Mouse (Mus musculus) ovary, adult 18-20 months (tissue): ENCODE data around the gene Rimbp3.
A peak's percentile ranks its signal among the peaks of the same experiment; 100 is the strongest.
"Not testable (repeated sequence)": the region's sequence is repeated elsewhere in the genome, so short reads cannot be mapped to it uniquely, and the experiment has no call there.

Experiments used
- DNase-seq: peaks from one replicate; pipeline ENCODE4 v3.0.0; 2022; ENCODE audit warnings: low spot score, mixed read lengths

Rimbp3 gene

DNA sequence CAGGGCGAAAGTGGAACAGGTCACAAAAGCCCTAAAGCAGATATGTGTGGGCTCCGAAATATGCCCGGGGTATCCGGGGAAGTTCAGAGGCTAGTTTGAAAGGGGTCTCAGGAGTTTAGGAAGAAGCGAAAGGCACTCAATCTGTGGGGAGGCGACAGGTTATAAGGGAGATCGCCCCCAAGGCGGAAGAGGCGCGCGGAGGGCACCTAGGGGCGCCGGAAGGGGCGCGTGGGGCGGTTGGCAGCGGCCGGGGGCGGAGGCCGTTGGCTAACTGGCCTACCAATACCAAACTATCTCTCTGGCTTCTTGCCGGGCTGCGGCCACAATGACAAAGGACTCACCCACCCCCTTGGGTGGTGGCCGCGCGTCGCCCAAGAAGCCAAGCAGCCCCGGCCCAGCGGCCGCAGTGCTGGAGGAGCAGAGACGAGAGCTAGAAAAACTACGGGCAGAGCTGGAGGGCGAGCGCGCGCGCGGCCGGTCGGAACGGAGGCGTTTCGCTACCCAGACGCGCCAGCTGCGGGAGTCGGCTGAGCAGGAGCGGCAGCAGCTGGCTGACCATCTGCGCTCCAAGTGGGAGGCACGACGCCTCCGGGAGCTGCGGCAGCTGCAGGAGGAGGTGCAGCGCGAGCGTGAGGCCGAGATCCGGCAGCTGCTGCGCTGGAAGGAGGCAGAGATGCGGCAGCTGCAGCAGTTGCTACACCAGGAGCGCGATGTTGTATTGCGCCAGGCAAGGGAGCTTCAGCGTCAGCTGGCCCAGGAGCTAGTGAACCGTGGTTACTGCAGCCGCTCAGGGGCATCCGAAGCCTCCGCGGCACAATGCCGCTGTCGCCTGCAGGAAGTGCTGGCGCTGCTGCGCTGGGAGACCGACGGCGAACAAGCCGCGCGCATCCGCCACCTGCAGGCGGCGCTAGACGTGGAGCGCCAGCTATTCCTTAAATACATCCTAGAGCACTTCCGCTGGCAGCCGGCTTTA lies at the start of gene Rimbp3:
Gene Rimbp3, plus strand, starts transcription at position 215 of the 973 bp plus-strand sequence.
- peak; percentile 56 for DNase-seq

DNA sequence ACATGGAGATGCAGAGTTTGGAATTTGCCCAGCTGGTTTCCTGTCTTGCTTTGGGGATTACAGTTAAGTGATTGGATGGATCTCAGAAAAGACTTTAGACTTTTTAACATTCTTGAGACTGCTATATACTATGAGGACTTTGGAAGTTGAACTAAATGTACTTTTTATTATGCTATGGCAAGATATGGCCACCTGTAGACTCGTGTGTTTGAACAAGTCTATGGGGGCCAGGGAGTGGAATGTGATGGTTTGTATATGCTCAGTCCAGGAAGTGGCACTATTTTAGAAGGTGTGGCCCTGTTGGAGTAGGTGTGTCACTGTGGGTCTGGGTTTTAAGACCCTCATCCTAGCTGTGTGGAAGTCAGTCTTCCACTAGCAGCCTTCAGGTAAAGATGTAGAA lies 42.9 kb upstream of the Rimbp3 start:
- DNase-seq = not testable (repeated sequence)

DNA sequence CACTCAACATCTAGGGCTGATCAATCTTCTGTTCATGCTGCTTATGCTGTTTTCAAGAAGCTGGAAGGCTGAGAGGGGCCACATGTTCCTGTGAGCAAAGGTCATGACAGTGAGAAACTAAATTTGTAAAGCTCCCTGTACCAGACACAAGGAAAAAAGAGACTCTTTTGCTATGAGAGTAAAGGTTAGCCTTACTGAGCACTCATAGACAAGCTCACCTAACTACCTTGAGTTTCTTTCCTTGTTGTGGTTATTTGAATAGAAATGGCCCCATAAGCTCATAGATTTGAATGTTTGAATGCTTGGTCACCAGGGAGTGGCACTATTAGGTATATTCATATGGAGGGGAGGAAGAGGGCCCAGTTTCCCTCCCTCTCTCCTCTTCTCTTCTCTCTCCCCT lies 41.2 kb upstream of the Rimbp3 start:
- no peak for DNase-seq

DNA sequence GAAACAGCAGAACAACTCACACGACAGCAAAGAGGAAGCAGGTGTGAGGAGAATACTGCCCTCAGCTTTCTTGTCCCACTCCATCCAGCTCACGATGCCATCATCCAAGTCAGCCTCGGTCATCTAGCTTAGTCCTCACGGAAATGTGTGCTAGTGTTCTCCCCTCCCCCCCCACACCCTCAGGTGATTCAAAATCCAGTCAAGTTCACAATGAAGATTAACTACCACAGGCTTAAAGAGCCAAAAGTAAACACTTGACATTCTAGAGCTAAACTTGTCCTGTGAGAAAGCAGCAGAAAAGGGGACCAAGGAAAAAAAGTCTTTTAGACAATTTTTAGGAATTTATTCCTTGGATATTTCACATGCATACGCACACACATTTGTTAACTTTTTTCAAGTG lies 40.4 kb upstream of the Rimbp3 start:
- DNase-seq = no peak

DNA sequence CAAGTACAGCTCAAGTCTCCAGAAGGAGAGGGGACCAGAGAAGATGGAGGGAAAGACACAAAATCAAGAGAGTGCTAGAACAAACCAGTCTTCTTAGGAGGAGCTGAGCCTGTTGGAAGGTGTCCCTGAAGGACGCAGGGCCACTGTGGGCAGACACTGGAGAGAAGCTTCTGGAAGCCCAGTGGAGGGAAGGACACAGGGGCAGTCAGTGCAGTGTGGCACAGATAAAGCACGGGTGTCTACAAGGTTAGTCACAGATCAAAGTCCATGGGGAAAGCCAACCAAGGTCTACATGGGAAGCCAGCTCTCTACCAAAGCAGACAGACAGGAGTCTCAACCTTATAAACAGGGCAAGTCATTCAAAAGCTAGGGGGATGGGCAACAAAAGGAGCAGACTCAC lies 32.6 kb upstream of the Rimbp3 start:
- DNase-seq = no peak

DNA sequence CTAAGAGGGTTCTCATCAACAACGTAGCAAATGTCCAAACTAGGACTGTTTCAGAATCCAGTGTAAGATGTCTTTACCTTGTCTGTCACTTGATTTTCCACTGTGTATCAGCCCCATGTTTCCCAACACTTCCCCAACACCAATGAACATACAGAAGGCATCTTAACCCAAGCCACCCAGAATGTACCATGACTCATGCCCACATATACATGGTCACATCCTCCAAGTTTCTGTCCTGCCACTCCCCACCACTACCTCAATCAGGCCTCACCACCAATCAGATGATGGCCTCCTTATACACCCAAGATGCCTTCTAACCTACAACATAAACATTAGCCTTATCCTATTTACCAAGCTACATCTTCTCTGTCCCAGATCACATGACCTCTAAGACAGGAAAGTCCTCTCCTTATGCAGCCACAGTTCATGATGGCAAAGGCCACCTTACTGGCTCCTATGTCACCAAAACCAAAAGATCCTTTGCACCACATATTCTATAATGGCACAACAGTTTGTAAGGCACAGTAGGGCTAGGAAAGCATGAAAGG lies 30.7 kb upstream of the Rimbp3 start:
- no peak for DNase-seq

DNA sequence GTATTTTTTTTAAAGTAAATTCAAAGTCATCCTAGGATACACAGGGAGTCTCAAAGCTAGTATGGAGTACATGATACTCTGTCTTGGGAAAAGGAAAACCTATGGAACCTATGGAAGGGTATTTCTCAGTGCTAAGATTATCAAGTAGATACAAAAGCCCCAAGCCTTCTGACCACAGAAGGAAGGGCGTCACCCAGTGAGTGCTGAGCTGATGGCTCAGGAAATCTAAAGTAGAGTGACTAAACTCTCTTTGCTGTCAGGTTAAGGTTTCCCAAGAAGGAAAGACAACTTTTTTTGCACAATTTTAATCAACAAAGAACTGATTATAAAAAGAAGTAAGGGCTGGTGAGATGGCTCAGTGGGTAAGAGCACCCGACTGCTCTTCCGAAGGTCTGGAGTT lies 28.7 kb upstream of the Rimbp3 start:
- DNase-seq = no peak

DNA sequence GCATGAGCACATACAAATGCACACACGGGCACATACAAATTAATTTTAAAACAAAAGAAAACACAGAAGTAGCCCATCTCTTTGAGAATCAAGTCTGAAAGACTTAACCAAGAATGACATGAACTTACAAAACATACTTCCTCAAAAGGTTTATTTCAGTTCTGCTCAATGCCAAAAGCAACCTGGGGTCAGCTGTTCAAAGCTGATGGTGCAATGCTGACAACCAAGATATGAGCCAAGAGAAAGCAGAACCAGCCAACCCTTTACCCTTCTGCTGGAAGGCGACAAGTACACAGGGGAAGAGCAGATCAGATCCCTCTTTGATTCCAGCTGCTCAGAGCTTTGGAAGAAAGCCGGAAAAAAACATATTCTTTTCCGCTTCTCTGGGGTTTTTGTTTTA lies 27.0 kb upstream of the Rimbp3 start:
- no peak for DNase-seq

- DNase-seq = no peak
Observed at GRCm38 (mm10) chr16:17182136-17182535, 26.3 kb upstream of the Rimbp3 start.

DNA sequence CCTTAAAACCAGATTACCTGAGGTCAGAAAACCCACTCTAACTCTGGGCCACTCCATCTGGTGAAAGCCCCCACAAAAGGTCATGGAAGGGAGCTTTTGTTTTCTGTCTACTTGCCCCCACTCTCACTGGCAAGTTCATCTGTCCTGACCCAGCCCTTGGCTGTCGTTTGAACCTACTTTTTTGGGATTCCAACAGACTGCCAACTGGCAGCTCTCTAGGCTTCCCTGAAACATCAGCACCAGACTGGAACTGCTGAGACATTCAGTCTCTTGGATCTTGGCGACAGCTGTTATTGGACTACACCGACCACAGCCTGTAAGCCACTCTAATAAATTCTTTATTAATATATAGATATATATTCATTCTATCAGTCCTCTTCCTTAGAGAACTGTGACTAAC lies 25.4 kb upstream of the Rimbp3 start:
- no peak for DNase-seq

DNA sequence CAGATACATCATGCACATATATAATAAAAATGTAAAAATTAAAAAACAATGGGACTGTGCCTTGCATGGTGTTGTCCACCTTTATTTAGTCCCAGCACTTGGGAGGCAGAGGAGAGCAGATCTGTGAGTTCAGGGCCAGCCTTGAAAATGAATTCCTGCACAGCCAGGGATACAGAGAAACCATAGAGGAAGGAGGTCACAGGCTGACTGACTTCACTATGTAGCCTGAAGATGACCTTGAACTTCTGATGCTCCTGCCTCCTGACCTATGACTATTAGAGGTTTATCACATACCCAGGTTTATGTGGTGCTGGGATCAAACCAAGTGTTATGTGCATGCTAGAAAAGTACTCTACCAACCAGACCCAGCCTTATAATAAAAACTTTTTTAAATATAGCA lies 22.9 kb upstream of the Rimbp3 start:
- no peak for DNase-seq

DNA sequence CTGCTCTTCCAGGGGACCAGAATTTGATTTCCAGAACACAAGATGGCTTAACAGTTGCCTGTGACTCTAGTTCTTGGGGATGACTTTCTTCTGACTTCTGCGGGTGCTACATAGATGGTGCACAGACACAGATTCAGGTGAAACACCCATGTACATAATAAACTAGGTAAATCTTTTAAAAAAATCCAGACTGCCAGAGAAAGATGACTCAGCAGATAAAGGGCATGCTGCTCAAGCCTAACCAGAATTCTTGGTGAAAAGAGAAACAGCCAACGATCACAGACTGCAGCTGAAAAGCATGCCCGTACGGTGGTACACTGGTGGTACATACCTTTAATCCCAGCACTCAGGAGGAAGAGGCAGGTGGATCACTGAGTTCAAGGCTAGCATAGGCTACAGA lies 14.6 kb upstream of the Rimbp3 start:
- DNase-seq = no peak

DNA sequence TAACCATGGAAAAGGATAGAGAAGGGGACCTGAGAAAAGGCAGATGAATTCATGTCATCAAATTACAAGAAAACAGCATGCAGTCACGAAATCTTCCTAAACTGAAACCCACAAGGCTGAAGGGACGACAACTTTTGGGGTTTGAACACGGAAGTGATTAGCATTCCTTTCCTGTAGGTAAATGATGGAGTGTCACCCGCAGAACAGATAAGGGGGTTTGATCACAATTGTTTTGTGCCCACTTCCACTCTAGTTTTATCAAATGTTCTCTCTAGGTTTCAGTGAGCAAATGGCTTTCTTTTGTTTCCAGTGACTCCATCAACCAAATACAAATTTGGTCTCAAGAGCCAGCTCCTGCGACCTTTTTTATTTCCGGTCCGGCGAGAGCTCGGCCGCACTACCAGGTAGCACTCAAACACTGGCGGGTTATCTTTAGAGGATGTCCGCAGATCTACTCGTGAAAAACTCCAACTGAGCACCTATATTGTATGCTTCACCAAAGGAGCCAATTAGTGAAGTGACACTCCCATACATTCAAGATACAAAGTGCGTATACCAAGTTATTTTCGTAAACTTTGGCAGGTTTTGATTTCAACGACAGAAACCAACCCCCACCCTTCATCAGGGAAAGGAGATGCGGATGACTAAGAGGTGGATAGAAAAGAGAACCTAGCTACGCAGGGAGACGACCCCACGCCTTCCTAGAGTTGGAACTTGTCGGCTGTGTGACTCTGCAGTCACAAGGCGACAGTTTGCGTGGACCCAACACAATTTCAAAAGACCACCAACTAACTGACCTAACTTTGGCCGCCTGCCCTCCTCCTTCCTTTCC lies 8.1 kb upstream of the Rimbp3 start:
- DNase-seq = no peak

DNA sequence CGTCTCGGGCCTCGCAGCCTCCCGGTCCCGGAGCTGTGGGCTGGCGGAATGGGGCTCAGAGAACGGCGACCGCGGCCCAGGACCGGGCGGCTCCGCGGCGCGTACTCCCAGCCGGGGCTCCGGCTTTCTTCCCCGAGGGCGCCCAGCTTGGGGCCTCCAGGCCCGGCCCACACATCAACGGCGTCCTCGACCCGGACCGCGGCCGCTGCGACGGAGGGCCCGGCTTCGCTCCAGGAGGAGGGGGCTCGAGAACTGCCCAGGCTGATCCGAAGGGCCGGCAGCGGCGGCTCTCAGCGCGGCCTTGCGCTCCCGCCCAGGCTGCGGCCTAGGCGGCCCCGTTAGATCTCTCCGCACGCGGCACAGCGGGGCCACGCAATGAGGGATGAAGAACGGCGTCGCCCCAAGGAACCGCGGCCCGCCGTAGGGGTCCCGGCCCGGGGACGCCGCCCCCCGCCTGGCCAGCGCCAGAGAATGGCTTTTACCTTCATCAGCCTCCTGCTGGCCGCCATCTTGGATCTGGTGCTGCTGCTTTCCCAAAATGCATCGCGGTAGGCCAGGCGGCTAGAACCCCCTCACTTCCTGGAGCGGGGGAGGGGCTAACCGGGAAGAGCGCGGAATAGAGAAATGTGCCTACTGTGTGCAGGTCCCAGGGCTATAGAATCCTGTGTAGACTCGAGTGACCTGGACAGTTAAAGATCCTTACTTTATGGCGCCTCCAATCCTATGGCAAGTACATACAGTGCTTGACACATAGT lies 7.3 kb upstream of the Rimbp3 start:
- peak; percentile 68 for DNase-seq

GRCm38 (mm10) chr16:17201977-17202376 lies 6.4 kb upstream of the Rimbp3 start:
- no peak for DNase-seq

- no peak for DNase-seq
Observed at GRCm38 (mm10) chr16:17202549-17202948, 5.9 kb upstream of the Rimbp3 start, which contains the start of gene Ube2l3. TSS of gene Ube2l3 (minus strand) at chr16:17202649.

DNA sequence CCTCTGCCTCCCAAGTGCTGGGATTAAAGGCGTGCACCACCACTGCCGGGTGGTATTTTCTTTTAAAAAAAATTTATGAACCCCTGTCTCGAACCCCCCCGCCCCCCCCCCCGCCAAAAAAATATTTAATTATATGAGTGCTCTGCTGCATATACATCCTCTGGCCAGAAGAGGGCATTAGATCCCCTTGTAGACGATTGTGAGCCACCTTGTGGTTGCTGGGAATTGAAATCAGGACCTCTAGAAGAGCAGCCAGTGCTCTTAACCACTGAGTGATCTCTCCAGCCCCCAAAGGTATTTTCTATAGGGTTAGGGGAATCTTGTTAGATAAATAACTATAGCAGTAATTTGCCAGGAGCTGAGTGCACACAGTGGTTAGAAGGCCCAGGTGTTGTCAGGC lies 3.4 kb upstream of the Rimbp3 start:
- DNase-seq = no peak

DNA sequence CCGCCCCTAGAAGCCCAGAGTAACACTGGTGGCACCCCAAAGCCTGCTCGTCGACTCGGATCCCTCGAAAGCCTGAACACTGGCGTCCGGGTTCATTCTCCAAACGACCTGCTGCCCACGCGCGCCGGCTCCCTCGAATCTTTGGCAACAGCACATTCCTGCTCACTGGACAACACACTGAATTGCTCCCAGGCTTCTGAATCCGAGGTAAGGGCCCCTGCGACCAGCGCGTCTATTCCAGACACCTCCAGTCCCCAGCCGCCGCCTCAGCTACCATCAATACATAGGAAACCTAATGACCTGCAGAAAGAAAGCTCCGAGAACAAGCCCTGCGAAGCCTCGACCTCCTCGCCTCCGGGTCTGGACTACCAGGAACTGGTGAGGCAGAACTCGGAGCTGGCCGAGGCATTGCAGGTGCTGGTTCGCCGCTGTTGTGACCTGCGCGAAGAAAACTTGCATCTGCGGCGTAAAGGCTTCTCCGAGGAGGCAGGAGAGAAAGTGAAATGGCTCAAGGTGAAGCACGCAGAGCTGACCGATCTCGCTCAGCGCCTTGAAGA lies 1.1 kb downstream of the Rimbp3 start:
- DNase-seq = no peak

GRCm38 (mm10) chr16:17209981-17210838 lies 1.8 kb downstream of the Rimbp3 start:
- DNase-seq = peak; percentile 70

DNA sequence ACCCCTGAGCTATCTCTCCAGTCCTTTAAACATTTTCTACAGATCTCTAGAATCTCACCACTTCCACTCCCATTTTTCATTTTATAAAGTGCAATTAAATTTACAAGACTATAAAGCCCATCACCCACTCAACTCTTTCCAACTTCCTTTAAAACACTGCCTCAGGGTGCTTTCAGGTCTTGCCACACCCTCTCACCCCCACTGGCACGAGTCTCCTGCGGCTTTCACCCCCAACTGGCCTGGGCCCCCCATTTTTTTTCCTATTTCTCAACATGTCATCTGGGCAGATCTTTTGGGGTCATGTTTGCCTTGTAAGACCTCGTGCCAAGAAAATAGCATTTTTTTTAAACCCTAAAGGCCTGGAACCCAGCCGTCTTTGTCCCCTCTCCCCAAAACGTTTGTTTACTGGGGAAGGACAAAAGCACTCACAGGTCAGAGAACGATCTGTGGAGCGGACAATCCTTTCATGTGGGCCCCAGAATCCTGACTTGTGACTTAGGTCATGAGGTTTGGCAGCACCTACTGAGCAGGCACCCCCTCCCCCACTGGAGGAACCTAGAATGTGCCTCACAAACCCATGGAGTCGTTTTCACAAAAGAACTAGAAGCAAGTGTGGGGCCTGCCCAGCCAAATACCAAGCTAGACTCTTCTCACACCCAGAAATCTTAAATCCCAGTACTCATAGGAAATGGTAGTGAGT lies 8.7 kb downstream of the Rimbp3 start:
- DNase-seq = no peak
